Mouse (Mus musculus) cerebellum, adult (tissue): Measurements from ENCODE around the gene Tsga10ip.
A peak's percentile ranks its signal among the peaks of the same experiment; 100 is the strongest.

Source experiments
- ATAC-seq: cut with Nextera tagmentation; 2 replicates; pipeline ENCODE4 v1.9.2; 2017; ENCODE audit warnings: mild to moderate bottlenecking, moderate library complexity, mixed read lengths; ENCODE audit not compliant: insufficient number of reproducible peaks, low FRiP score, low TSS enrichment

The Tsga10ip gene

DNA sequence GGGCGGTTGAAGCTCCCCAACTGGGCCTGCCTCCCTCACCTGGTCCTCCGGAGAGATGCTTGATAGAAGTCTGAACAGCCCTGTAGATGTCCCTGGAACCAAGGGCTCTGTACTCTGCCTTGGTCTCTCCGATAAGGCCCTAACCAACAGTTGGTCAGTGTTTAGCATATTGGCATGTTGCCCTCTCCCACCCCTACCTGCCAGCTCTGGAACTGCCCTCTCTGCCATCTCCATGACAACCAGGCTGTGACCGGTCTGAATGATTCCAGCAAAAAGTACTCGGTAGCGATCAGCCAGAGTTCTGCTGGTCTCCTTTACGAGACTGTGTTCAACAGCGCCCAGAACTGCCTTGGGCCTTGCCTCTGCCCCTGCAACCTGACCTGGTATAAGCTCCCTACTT, at the start of gene Tsga10ip:
Tsga10ip (minus strand) TSS at position 234 of the 400 bp plus-strand sequence.
- no peak for ATAC-seq

- no peak for ATAC-seq
Measured at GRCm38 (mm10) chr19:5451766-5452165, 49.4 kb upstream of the Tsga10ip start.

- ATAC-seq, result no peak
Measured at GRCm38 (mm10) chr19:5449673-5450072, 47.3 kb upstream of the Tsga10ip start.

DNA sequence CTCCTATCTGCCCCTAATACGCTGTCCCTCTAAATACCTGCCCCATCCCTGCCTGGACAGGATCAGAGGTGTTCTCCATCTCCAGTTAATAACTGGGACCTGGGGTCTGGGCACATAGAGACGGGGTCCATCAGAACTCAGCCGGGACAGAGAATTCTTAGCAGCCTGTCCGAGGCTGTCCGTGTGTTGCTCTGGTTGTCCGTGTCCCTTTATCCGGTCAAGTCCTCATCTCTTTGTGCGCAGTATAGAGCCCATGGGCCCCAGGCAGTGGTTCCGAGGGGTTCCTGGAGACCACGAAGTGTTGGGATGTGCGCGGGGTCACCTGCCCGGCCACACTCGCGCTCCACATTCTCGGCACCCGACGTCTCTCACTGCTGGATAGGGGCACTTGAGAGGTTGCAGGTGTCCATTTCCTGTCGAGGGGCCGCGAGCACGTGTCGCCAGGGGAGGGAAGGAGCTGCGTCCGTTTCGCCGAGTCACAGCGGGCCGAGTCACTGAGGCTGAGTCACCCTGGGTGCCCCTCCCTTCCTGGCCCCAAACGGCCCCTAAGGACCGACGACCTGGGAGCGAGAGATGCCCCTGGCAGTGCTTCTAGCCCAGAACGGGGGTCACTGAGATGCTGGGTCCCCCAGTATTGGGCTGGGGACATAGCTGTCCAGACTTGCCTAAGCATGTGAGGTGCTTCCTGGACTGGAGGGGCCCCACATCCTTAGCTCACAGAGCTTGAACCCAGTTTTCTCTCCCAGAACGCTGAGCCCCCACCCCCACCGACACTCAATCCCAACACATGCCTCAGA, 46.2 kb upstream of the Tsga10ip start:
- no peak for ATAC-seq

DNA sequence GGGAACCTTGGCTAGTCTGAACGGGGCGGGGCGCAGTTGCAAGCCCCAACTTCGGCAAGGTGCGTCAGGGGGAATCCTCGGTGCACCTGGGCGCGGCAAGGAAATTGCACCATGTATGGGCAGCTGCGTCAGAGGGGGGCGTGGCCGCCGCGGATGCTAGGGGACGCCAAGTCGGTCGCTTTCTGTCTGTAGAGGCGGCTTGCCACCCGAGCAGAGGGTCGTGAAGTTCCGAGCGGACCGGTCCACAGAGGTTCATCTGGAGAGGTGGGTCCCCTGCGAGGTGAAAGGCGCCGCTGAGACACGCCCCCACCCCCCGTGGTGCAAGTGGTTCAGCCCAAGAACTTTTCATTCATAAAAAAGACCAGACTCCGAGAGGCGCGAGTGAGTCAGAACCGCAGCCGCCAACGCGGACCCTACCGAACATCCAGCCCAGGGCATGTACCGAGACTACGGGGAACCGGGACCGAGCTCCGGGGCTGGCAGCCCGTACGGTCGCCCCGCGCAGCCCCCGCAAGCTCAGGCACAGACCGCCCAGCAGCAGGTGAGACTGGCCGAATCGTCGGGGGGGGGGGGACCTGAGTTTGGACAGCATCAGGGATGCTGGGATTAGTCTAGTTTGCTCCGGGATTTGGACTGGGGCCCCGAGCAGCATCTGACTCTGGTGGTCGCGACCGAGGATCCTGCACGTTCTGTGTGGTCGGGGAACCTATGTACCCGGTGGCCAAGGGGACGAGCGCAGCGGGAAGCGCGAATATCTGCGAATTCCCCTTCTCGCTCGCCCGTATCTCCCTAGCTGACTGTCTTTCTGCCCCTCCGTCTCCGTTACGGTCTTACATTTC, 45.4 kb upstream of the Tsga10ip start, which contains the start of gene Fosl1:
Fosl1 (plus strand) TSS at position 33 of the 839 bp plus-strand sequence.
- 0 out of 2 replicates have a peak, but pooled peaks have one; percentile 3 for ATAC-seq

DNA sequence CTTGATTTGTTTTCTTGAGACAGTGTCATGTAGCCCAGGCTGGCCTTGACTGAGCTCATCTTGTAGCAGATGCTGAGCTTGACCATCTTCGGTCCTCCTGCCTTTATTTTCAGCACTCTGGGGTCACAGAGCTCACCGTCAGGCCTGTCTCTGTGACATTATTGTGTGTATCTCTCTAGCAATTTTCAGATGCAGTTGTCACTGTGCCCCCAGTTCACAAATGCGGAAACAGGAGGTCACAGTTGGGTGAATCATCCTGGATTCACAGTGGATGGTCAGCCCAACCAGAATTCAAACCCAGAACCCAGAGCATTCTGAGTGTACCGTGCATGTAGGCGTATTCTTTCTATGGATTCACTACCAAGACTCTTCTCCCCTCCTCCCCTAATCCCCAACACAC, 43.4 kb upstream of the Tsga10ip start:
- no peak for ATAC-seq

DNA sequence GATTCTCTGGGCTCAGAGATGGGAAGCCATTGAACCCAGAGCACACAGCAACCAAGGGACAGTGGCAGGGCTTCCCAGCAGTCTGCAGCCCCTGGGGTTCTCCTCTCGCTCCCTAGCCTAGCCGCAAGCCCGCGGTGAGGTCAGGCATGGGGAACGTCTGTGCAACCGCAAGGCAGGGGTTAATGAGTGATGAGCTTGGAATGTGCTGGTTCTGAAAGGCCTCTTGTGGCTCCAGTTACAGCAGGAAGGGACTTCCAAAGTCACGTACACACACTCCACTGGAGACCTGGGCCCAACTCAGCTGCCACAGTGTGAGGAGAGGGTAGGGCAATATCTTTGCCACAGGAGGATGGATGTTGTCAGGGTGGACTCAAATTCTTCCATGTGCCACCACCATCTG, 42.6 kb upstream of the Tsga10ip start:
- ATAC-seq, result no peak

DNA sequence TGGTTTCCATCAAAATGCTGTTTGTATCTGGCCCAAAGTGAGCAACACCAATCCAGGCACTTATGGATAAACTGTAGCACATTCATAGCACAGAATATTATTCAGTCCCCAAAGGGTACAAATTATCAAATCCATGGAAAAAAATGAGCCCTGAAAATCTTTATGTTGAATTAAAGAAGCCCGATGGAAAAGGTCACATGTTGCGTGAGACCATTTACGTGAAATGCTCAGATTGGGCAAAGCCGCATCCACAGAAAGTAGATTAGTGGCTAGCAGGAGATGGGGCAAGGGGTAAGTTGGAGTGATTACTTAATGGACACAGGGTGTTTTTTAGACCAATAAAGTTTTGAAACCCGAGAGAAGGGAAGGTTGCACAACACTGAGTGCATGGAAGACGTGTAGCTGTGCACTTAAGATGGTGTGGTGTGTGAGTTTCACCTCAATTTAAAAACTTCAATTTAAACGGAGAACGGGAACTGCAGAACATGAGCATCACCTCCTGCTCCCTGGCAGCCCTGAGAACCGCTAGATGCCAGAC, 42.1 kb upstream of the Tsga10ip start:
- ATAC-seq, result no peak

GRCm38 (mm10) chr19:5433951-5434350, 31.6 kb upstream of the Tsga10ip start:
- no peak for ATAC-seq

GRCm38 (mm10) chr19:5432992-5433852, 30.9 kb upstream of the Tsga10ip start:
- no peak for ATAC-seq

DNA sequence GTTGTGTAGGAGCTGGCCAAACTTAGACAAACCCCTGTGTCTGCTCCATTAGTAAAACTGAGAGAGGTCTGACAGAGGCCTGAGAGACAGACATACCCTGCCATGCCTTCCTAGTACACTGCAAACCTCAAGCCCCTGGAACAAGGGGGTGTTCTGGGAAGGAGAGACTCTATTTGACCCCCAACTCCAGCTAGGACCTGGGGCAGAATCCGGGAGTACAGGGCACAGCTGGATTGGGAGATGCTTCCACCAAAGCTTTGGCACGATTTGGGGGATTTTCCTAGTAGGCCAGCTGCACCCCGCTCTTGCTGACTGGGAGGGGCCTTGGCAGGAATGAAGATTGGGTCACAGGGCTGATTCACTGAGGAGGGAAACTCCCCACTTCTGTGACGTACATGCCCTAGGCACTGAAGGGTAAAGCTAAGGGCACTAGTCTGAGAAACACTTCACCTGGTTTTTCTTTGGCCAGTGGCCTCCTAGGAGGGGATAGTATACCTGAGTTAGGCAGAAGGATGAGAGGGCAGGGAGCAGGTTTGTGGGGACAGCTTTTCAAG, 29.7 kb upstream of the Tsga10ip start:
- no peak for ATAC-seq

DNA sequence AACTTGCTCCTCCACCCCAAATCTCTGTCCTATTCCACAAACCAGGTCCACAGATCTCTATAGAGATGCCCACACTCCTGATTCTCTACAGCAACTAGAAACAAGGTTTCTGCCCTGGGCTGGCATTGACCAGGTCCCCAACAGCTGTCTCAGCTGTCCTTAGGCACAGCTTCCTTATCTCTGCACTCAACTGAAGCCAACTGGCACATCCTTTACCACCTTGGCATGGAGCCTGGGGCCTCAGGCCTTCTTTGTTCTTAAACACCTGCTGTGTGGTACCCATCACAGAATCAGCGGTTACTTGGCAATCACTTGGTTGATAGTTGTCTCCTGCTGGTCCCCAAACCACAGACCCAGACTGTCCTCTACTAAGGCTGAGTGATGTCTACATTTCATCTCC, 28.1 kb upstream of the Tsga10ip start:
- no peak for ATAC-seq

- ATAC-seq, result no peak
Measured at GRCm38 (mm10) chr19:5429806-5430205, 27.5 kb upstream of the Tsga10ip start.

DNA sequence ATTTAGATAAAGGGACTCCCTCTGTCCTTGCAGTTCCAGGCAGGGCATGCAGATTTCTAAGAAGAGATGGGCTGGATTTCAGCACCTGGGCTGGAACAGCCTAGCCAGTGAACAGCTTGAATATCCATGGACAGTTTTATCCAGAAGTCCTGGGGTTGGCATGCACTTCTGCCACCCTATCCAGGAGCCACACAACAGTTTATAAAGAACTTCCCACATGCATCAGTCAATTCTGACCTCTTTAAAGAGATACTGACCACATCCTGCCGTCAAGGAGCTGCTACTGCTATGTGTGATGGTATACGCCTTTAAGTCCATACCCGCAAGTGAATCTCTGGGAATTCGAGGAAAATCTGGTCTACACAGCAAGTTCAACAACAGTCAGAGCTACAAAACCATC, 26.9 kb upstream of the Tsga10ip start:
- no peak for ATAC-seq

- no peak for ATAC-seq
Measured at GRCm38 (mm10) chr19:5428083-5428482, 25.8 kb upstream of the Tsga10ip start.

- ATAC-seq, result no peak
Measured at GRCm38 (mm10) chr19:5426640-5427290, 24.4 kb upstream of the Tsga10ip start.

- no peak for ATAC-seq
Measured at GRCm38 (mm10) chr19:5425906-5426565, 23.7 kb upstream of the Tsga10ip start.

GRCm38 (mm10) chr19:5424782-5425741, 22.7 kb upstream of the Tsga10ip start, which contains the start of the genes Drap1 and AI837181:
Gene Drap1 (minus strand): TSS chr19:5424979.
Gene AI837181 (plus strand): TSS chr19:5425144.
- peak; percentile 63 for ATAC-seq
